Mouse (Mus musculus): ENCODE measurements around the gene Mst1. TPM values are rescaled to one million over a fixed set of nuclear protein-coding genes. Genes with fewer than 3 reads are reported as not detected.

Mst1 gene
- total and polyA plus RNA-seq, 2 experiments from 2014 or later = not detected

DNA sequence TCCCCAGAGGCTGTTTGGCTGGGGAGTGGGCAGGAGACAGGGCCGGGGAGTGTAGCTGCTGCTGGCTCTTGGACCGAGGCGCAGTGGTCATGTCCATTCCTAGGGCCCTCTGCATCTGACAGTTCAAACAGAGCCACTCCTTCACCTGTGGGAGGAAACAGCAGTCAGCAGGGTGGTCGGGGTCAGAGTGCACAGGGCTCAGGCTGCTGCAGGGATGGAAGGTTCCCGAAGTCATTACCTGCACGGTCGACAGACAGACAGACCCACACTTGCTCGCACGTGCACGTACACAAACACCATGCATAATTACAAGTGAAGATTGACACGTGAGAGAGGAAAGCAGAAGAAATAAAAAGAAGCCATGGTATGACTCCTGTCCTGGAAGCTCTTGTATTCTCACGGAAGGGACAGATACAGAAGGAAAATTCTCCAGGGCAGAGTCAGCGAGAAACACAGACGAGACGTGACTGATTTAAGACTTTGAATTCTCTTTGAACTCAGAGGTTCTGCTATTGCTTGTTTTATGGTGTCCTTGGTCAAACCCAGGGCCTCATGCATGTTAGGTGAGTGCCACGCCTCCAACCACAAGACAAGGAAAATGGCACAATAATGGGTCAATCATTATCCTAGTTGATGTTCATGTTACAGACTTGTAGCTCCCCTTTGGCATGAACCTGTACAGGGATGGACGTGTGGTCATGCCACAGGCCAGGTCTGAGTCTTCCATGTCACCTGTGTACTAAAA, 46.4 kb downstream of the Mst1 start:
- DNase-seq (ENCODE audit: low spot score) = no peak
- Histone ChIP-seq H3K27me3 (ENCODE audit: insufficient read depth, low read length) (no peaks in the 10 kb centered on the region), H3K4me1 (ENCODE audit: insufficient read depth, low read length) (no peaks in the 10 kb centered on the region), H3K9ac (replicated peaks; ENCODE audit: low read length, poor library complexity, severe bottlenecking) (no peak overlapping the region), H3K27ac (ENCODE audit: low read depth, low read length) (no peak overlapping the region), H3K4me2 (ENCODE audit: low read depth, low read length, poor library complexity, severe bottlenecking) (no peak overlapping the region), H3K4me3 (ENCODE audit: low read depth, low read length) (no peak overlapping the region), H3K9me3 (ENCODE audit: low read length) (no peaks in the 10 kb centered on the region), H3K36me3 (ENCODE audit: insufficient read depth, low read length) (peaks cover 30% of the 10 kb centered on the region)
- TF ChIP-seq CTCF (IDR thresholded peaks at IDR 0.05) = no peak
- ATAC-seq (ENCODE audit: low FRiP score) = no peak
- WGBS = 87% methylated on average over 17 of the region's 17 CpGs

DNA sequence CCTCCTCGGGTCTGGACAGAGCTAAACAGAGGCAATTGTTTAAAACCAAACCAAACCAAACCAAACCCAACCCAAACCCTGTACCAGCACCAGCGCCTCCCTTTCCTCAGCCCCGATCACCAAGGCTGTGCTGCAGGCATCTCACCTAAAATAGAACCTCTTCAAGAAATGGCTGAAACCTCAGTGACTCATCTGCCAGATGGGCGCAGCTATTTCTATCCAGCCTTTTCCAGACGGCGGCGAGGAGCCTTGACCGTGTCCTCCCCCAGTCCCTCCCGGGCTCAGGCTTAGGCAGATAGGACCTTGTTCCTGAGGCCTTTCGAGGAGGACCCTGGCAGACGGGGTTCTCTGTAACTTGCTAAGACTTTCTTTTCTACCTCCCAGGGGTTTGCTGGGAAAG, 48.0 kb downstream of the Mst1 start:
- no peak for TF ChIP-seq CTCF (IDR thresholded peaks at IDR 0.05)
- H3K9ac ChIP-seq (replicated peaks; ENCODE audit: low read length, poor library complexity, severe bottlenecking) = no peak overlapping the region
- no peaks in the 10 kb centered on the region for H3K27me3 ChIP-seq (ENCODE audit: insufficient read depth, low read length)
- H3K27ac ChIP-seq (ENCODE audit: low read depth, low read length) = no peak overlapping the region
- H3K4me1 ChIP-seq (ENCODE audit: insufficient read depth, low read length) = no peaks in the 10 kb centered on the region
- H3K9me3 ChIP-seq (ENCODE audit: low read length) = no peaks in the 10 kb centered on the region
- 86% methylated on average over 11 of the region's 11 CpGs for WGBS
- H3K36me3 ChIP-seq (ENCODE audit: insufficient read depth, low read length) = peaks cover 25% of the 10 kb centered on the region
- no peak overlapping the region for H3K4me3 ChIP-seq (ENCODE audit: low read depth, low read length)
- H3K4me2 ChIP-seq (ENCODE audit: low read depth, low read length, poor library complexity, severe bottlenecking) = no peak overlapping the region
- ATAC-seq (ENCODE audit: low FRiP score) (no peak), DNase-seq (ENCODE audit: low spot score) (no peak)

DNA sequence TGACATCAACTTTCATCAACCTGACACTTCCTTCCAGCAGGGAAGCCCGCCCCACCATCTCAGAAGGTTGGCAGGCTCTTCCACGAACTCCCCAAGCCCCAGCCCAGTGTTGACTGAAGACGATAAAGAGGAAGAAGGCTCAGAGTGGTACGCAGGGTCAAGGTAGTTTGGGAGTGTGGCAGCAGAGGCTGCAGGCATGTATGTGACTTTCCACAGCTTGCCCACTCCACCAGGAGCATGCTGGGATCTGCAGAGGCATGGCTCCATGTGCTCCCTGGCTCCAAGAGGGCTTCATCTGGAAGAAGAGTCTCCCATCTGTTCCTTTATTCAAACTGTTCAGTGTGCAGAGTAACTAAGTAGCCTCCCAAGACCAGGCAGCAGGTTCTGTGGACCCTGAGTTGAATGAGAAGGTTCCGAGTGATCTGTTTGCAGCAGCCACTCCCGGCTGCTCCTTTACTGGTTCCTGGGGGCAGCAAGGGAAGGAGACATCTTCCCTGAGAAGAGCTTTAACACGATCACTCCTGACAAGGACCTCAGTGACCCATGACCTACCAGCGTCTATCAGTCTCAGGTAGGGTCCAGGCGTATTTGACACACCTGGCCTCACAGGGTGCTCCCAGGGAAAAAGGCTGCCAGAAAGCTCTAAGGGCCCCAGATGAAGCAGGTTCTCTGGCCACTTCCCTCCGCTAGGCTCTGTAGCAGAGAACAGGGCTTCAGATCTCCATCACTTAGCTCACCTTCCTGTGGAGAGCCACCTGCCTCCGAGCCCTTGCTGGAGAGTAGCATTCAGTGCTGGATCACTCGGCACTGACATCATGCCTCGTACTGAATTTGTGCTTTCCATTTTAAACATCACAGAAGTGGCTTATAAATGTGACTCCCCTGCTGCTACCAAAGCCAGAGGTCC, 49.1 kb downstream of the Mst1 start:
- H3K4me1 ChIP-seq (ENCODE audit: insufficient read depth, low read length) = no peaks in the 10 kb centered on the region
- DNase-seq (ENCODE audit: low spot score) = no peak
- no peak overlapping the region for H3K4me2 ChIP-seq (ENCODE audit: low read depth, low read length, poor library complexity, severe bottlenecking)
- H3K9ac ChIP-seq (replicated peaks; ENCODE audit: low read length, poor library complexity, severe bottlenecking) = no peak overlapping the region
- no peak overlapping the region for H3K4me3 ChIP-seq (ENCODE audit: low read depth, low read length)
- TF ChIP-seq CTCF (IDR thresholded peaks at IDR 0.05) = no peak
- no peak for ATAC-seq (ENCODE audit: low FRiP score)
- H3K9me3 ChIP-seq (ENCODE audit: low read length) = no peaks in the 10 kb centered on the region
- peaks cover 23% of the 10 kb centered on the region for H3K36me3 ChIP-seq (ENCODE audit: insufficient read depth, low read length)
- no peak overlapping the region for H3K27ac ChIP-seq (ENCODE audit: low read depth, low read length)
- no peaks in the 10 kb centered on the region for H3K27me3 ChIP-seq (ENCODE audit: insufficient read depth, low read length)
- WGBS = 86% methylated on average over 13 of the region's 13 CpGs

DNA sequence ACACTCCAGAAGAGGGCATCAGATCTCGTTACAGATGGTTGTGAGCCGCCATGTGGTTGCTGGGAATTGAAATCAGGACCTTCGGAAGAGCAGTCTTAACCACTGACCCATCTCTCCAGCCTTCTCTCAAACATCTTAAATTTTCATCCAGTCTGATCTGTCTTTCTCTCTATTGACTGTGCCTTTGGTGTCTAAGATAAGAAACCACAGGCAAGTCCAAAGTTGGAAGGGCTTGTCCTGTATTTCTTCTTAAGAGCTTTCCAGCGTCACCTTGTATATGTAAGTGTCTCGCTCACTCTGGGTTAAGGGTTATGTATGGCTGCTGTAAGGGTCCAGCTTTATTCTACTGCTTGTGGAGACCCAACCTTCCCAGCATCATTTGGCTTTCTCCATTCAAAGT, 51.3 kb downstream of the Mst1 start:
- DNase-seq (ENCODE audit: low spot score) (no peak), ATAC-seq (ENCODE audit: low FRiP score) (no peak)
- peaks cover 8% of the 10 kb centered on the region; the same call in 1 of the 2 replicates for H3K36me3 ChIP-seq (ENCODE audit: insufficient read depth, low read length)
- no peaks in the 10 kb centered on the region for H3K4me1 ChIP-seq (ENCODE audit: insufficient read depth, low read length)
- 91% methylated on average over 5 of the region's 5 CpGs for WGBS
- no peaks in the 10 kb centered on the region for H3K27me3 ChIP-seq (ENCODE audit: insufficient read depth, low read length)
- no peak for TF ChIP-seq CTCF (IDR thresholded peaks at IDR 0.05)
- H3K9ac ChIP-seq (replicated peaks; ENCODE audit: low read length, poor library complexity, severe bottlenecking) = no peak overlapping the region
- H3K4me2 ChIP-seq (ENCODE audit: low read depth, low read length, poor library complexity, severe bottlenecking) = no peak overlapping the region
- no peak overlapping the region for H3K27ac ChIP-seq (ENCODE audit: low read depth, low read length)
- H3K4me3 ChIP-seq (ENCODE audit: low read depth, low read length) = no peak overlapping the region
- no peaks in the 10 kb centered on the region for H3K9me3 ChIP-seq (ENCODE audit: low read length)

DNA sequence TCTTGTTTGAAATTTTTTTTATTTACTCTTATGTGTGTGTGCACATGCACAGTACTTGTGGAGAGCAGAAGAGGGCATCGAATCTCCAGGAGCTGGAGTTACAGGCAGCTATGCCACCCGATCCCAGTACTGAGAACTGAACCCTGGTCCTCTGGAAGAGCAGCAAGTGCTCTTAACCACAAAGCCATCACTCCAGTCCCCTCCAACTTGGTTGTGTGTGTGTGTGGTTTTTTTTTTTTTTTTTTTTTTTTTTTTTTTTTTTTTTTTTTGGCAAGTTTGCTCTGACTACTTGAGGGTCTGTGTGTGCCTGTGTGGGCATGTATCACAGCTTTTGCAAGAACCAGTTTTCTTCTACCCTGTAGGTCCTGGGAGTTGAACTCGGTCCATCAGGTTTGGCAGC, 52.1 kb downstream of the Mst1 start:
- no peak for DNase-seq (ENCODE audit: low spot score)
- Histone ChIP-seq H3K36me3 (ENCODE audit: insufficient read depth, low read length) (peaks cover 7% of the 10 kb centered on the region; the same call in 1 of the 2 replicates), H3K27ac (ENCODE audit: low read depth, low read length) (no peak overlapping the region), H3K9me3 (ENCODE audit: low read length) (no peaks in the 10 kb centered on the region), H3K4me1 (ENCODE audit: insufficient read depth, low read length) (no peaks in the 10 kb centered on the region), H3K9ac (replicated peaks; ENCODE audit: low read length, poor library complexity, severe bottlenecking) (no peak overlapping the region), H3K4me3 (ENCODE audit: low read depth, low read length) (no peak overlapping the region), H3K27me3 (ENCODE audit: insufficient read depth, low read length) (no peaks in the 10 kb centered on the region), H3K4me2 (ENCODE audit: low read depth, low read length, poor library complexity, severe bottlenecking) (no peak overlapping the region)
- 95% methylated on average over 3 of the region's 3 CpGs for WGBS
- no peak for ATAC-seq (ENCODE audit: low FRiP score)
- TF ChIP-seq CTCF (IDR thresholded peaks at IDR 0.05) = no peak

DNA sequence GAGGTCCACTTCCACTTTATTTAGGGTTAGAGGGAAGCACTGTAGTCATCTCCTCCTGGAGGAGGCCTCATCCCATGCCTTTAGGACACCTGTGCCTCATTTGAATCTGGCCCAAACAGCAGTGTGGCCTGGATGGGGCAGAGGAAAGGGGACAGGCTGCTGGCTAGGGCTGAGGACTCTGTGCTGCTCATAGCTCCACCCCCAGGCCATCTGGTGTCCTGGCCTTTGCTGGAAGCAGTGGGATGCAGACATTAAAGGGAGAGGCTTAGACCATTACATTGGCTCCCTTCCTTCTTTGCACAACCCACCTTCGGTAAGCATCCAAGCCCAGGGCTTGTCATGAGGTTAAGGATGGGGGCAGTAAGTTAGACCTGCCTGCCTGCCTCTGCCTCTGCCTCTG, 53.2 kb downstream of the Mst1 start:
- no peak overlapping the region for H3K9ac ChIP-seq (replicated peaks; ENCODE audit: low read length, poor library complexity, severe bottlenecking)
- no peak overlapping the region for H3K4me3 ChIP-seq (ENCODE audit: low read depth, low read length)
- H3K27me3 ChIP-seq (ENCODE audit: insufficient read depth, low read length) = no peaks in the 10 kb centered on the region
- WGBS = 33% methylated on average over 1 of the region's 1 CpGs
- H3K36me3 ChIP-seq (ENCODE audit: insufficient read depth, low read length) = peaks cover 11% of the 10 kb centered on the region; the same call in 1 of the 2 replicates
- no peak for TF ChIP-seq CTCF (IDR thresholded peaks at IDR 0.05)
- ATAC-seq (ENCODE audit: low FRiP score) (no peak), DNase-seq (ENCODE audit: low spot score) (peak; percentile 25)
- no peaks in the 10 kb centered on the region for H3K9me3 ChIP-seq (ENCODE audit: low read length)
- H3K4me1 ChIP-seq (ENCODE audit: insufficient read depth, low read length) = no peaks in the 10 kb centered on the region
- no peak overlapping the region for H3K4me2 ChIP-seq (ENCODE audit: low read depth, low read length, poor library complexity, severe bottlenecking)
- H3K27ac ChIP-seq (ENCODE audit: low read depth, low read length) = no peak overlapping the region

Small RNA genes within 50 kb of the gene (microRNA-seq; reads per million reads assigned to microRNA genes)
- gene Gm47303 (ENCODE audit: borderline number of aligned reads) (not detected), gene Mir7088 (ENCODE audit: borderline number of aligned reads) (not detected)

Other genes with a start within 250 kb of the Mst1 start
- gene Rbm6, start 207.2 kb upstream of the Mst1 start, total RNA-seq (2014; rRNA removed) = 81.3 and 87.9 TPM in 2 replicates
- 48.8 and 57.9 TPM in 2 replicates for gene Rbm6, start 207.2 kb upstream of the Mst1 start, polyA plus RNA-seq (2015; fragmentation: Nextera tagmentation; extraction: Ambion mirVana)
- 23.9 and 24.9 TPM in 2 replicates for gene Mon1a, start 192.3 kb upstream of the Mst1 start, total RNA-seq (2014; rRNA removed)
- gene Mon1a, start 192.3 kb upstream of the Mst1 start, polyA plus RNA-seq (2015; fragmentation: Nextera tagmentation; extraction: Ambion mirVana) = 16.7 and 18.1 TPM in 2 replicates
- 1.2 and 1.8 TPM in 2 replicates for gene Mst1r, start 173.6 kb upstream of the Mst1 start, total RNA-seq (2014; rRNA removed)
- gene Mst1r, start 173.6 kb upstream of the Mst1 start, polyA plus RNA-seq (2015; fragmentation: Nextera tagmentation; extraction: Ambion mirVana) = 1.1 and 1.2 TPM in 2 replicates
- gene Actl11, start 152.0 kb upstream of the Mst1 start, total RNA-seq (2014; rRNA removed) = 0.05 TPM in 1 of 2 replicates, not detected in the other
- gene Actl11, start 152.0 kb upstream of the Mst1 start, polyA plus RNA-seq (2015; fragmentation: Nextera tagmentation; extraction: Ambion mirVana) = not detected in 2 replicates
- 133 and 153 TPM in 2 replicates for gene Camkv, start 144.8 kb upstream of the Mst1 start, total RNA-seq (2014; rRNA removed)
- gene Camkv, start 144.8 kb upstream of the Mst1 start, polyA plus RNA-seq (2015; fragmentation: Nextera tagmentation; extraction: Ambion mirVana) = 136 and 149 TPM in 2 replicates
- 9.0 and 11.4 TPM in 2 replicates for gene Traip, start 130.3 kb upstream of the Mst1 start, total RNA-seq (2014; rRNA removed)
- gene Traip, start 130.3 kb upstream of the Mst1 start, polyA plus RNA-seq (2015; fragmentation: Nextera tagmentation; extraction: Ambion mirVana) = 11.6 and 12.0 TPM in 2 replicates
- 1.9 and 4.2 TPM in 2 replicates for gene Uba7, start 104.9 kb upstream of the Mst1 start, total RNA-seq (2014; rRNA removed)
- gene Uba7, start 104.9 kb upstream of the Mst1 start, polyA plus RNA-seq (2015; fragmentation: Nextera tagmentation; extraction: Ambion mirVana) = 5.0 and 5.7 TPM in 2 replicates
- gene Gm20661, start 97.4 kb upstream of the Mst1 start, total RNA-seq (2014; rRNA removed) = 0.55 TPM in 1 of 2 replicates, not detected in the other
- gene Gm20661, start 97.4 kb upstream of the Mst1 start, polyA plus RNA-seq (2015; fragmentation: Nextera tagmentation; extraction: Ambion mirVana) = 0.33 and 0.48 TPM in 2 replicates
- 12.3 and 14.8 TPM in 2 replicates for gene Inka1, start 94.6 kb upstream of the Mst1 start, total RNA-seq (2014; rRNA removed)
- gene Inka1, start 94.6 kb upstream of the Mst1 start, polyA plus RNA-seq (2015; fragmentation: Nextera tagmentation; extraction: Ambion mirVana) = 16.2 and 18.1 TPM in 2 replicates
- 0.42 and 5.6 TPM in 2 replicates for gene Cdhr4, start 87.9 kb upstream of the Mst1 start, total RNA-seq (2014; rRNA removed)
- gene Cdhr4, start 87.9 kb upstream of the Mst1 start, polyA plus RNA-seq (2015; fragmentation: Nextera tagmentation; extraction: Ambion mirVana) = 0.59 and 1.1 TPM in 2 replicates
- 3.6 TPM in 1 of 2 replicates, not detected in the other for gene Gm20662, start 84.1 kb upstream of the Mst1 start, total RNA-seq (2014; rRNA removed)
- gene Gm20662, start 84.1 kb upstream of the Mst1 start, polyA plus RNA-seq (2015; fragmentation: Nextera tagmentation; extraction: Ambion mirVana) = 0.31 TPM in 1 of 2 replicates, not detected in the other
- gene Ip6k1, start 77.9 kb upstream of the Mst1 start, total RNA-seq (2014; rRNA removed) = 249 and 272 TPM in 2 replicates
- gene Ip6k1, start 77.9 kb upstream of the Mst1 start, polyA plus RNA-seq (2015; fragmentation: Nextera tagmentation; extraction: Ambion mirVana) = 90.5 and 94.1 TPM in 2 replicates
- gene Gmppb, start 31.2 kb upstream of the Mst1 start, total RNA-seq (2014; rRNA removed) = 13.4 and 18.7 TPM in 2 replicates
- gene Gmppb, start 31.2 kb upstream of the Mst1 start, polyA plus RNA-seq (2015; fragmentation: Nextera tagmentation; extraction: Ambion mirVana) = 14.9 and 17.8 TPM in 2 replicates
- 2.5 and 3.7 TPM in 2 replicates for gene Amigo3, start 27.3 kb upstream of the Mst1 start, total RNA-seq (2014; rRNA removed)
- 1.4 and 1.6 TPM in 2 replicates for gene Amigo3, start 27.3 kb upstream of the Mst1 start, polyA plus RNA-seq (2015; fragmentation: Nextera tagmentation; extraction: Ambion mirVana)
- 46.3 and 60.6 TPM in 2 replicates for gene Rnf123, start 2.9 kb downstream of the Mst1 start, total RNA-seq (2014; rRNA removed)
- 44.1 and 49.1 TPM in 2 replicates for gene Rnf123, start 2.9 kb downstream of the Mst1 start, polyA plus RNA-seq (2015; fragmentation: Nextera tagmentation; extraction: Ambion mirVana)
- gene Apeh, start 14.2 kb downstream of the Mst1 start, total RNA-seq (2014; rRNA removed) = 32.3 and 45.1 TPM in 2 replicates
- gene Apeh, start 14.2 kb downstream of the Mst1 start, polyA plus RNA-seq (2015; fragmentation: Nextera tagmentation; extraction: Ambion mirVana) = 38.3 and 42.7 TPM in 2 replicates
- gene Bsn, start 109.9 kb downstream of the Mst1 start, total RNA-seq (2014; rRNA removed) = 59.4 and 60.6 TPM in 2 replicates
- gene Bsn, start 109.9 kb downstream of the Mst1 start, polyA plus RNA-seq (2015; fragmentation: Nextera tagmentation; extraction: Ambion mirVana) = 6.1 and 7.7 TPM in 2 replicates
- 126 and 141 TPM in 2 replicates for gene Dag1, start 183.5 kb downstream of the Mst1 start, total RNA-seq (2014; rRNA removed)
- gene Dag1, start 183.5 kb downstream of the Mst1 start, polyA plus RNA-seq (2015; fragmentation: Nextera tagmentation; extraction: Ambion mirVana) = 78.7 and 79.7 TPM in 2 replicates
- gene Nicn1, start 210.0 kb downstream of the Mst1 start, total RNA-seq (2014; rRNA removed) = 80.7 and 107 TPM in 2 replicates
- 122 and 142 TPM in 2 replicates for gene Nicn1, start 210.0 kb downstream of the Mst1 start, polyA plus RNA-seq (2015; fragmentation: Nextera tagmentation; extraction: Ambion mirVana)
- gene Amt, start 216.4 kb downstream of the Mst1 start, total RNA-seq (2014; rRNA removed) = 27.7 and 30.2 TPM in 2 replicates
- gene Amt, start 216.4 kb downstream of the Mst1 start, polyA plus RNA-seq (2015; fragmentation: Nextera tagmentation; extraction: Ambion mirVana) = 28.1 and 30.9 TPM in 2 replicates
- 120 and 124 TPM in 2 replicates for gene Rhoa, start 225.7 kb downstream of the Mst1 start, total RNA-seq (2014; rRNA removed)
- 242 and 252 TPM in 2 replicates for gene Rhoa, start 225.7 kb downstream of the Mst1 start, polyA plus RNA-seq (2015; fragmentation: Nextera tagmentation; extraction: Ambion mirVana)
- gene Tcta, start 225.7 kb downstream of the Mst1 start, total RNA-seq (2014; rRNA removed) = 59.8 and 61.2 TPM in 2 replicates
- 76.3 and 79.8 TPM in 2 replicates for gene Tcta, start 225.7 kb downstream of the Mst1 start, polyA plus RNA-seq (2015; fragmentation: Nextera tagmentation; extraction: Ambion mirVana)